Mouse (Mus musculus) neural tube, embryonic 12.5 days (tissue): ENCODE measurements around the gene Mapkapk2. TPM values are rescaled to one million over a fixed set of nuclear protein-coding genes. Genes with fewer than 3 reads are reported as not detected.

Experiments
- ATAC-seq: fragments of 200-750 bp; cut with Nextera tagmentation; 2 replicates; pipeline ENCODE4 v1.8.0; 2017; ENCODE audit warnings: low read depth, mild to moderate bottlenecking, moderate TSS enrichment, moderate library complexity; ENCODE audit not compliant: low FRiP score
- H3K27ac ChIP-seq: fragments of 300-500 bp; sonication (generic); 2 replicates; pipeline ENCODE4 v1.5.1; 2016
- H3K27me3 ChIP-seq: fragments of 300-500 bp; sonication (generic); replicated peaks from 2 replicates; pipeline ENCODE4 v1.6.1; 2016; ENCODE audit warnings: mild to moderate bottlenecking
- H3K36me3 ChIP-seq: fragments of 300-500 bp; sonication (generic); 2 replicates; pipeline ENCODE4 v1.6.1; 2016; ENCODE audit warnings: mild to moderate bottlenecking
- H3K4me1 ChIP-seq: fragments of 300-500 bp; sonication (generic); 2 replicates; pipeline ENCODE4 v1.6.1; 2016
- H3K4me2 ChIP-seq: fragments of 300-500 bp; sonication (generic); replicated peaks from 2 replicates; pipeline ENCODE4 v1.6.1; 2016; ENCODE audit warnings: mild to moderate bottlenecking
- H3K4me3 ChIP-seq: fragments of 300-500 bp; sonication (generic); 2 replicates; pipeline ENCODE4 v1.5.1; 2016
- H3K9ac ChIP-seq: fragments of 300-500 bp; sonication (generic); 2 replicates; pipeline ENCODE4 v1.6.1; 2016; ENCODE audit warnings: mild to moderate bottlenecking
- H3K9me3 ChIP-seq: fragments of 300-500 bp; sonication (generic); 2 replicates; pipeline ENCODE4 v1.6.1; 2016; ENCODE audit warnings: mild to moderate bottlenecking
- WGBS: fragments of 180-500 bp; shearing (Covaris S2); methylation state at CpG from one replicate; pipeline ENCODE4 v1.1.7; 2016; 5-methylcytosine and 5-hydroxymethylcytosine counted together
- polyA plus RNA-seq: library from polyadenylated mRNA; unstranded; fragments of >200 nt; fragmentation: Nextera tagmentation; extraction: Ambion mirVana; gene quantifications from 2 replicates; pipeline ENCODE4 v1.2.1, GENCODE M21; 2016

Mapkapk2 gene
- polyA plus RNA-seq, 1 experiment from 2014 or later = 46.8 TPM

- Histone ChIP-seq H3K4me1 (peaks cover 23% of the 10 kb centered on the region), H3K9me3 (0 out of 2 replicates have a peak, but pooled peaks cover 3% of the 10 kb centered on the region), H3K36me3 (peaks cover 2% of the 10 kb centered on the region; the same call in 1 of the 2 replicates), H3K4me2 (no peak overlapping the region), H3K4me3 (no peak overlapping the region), H3K27me3 (no peaks in the 10 kb centered on the region), H3K9ac (no peak overlapping the region), H3K27ac (no peak overlapping the region)
- WGBS = 86% methylated on average over 7 of the region's 7 CpGs
- no peak for ATAC-seq
Measured at GRCm38 (mm10) chr1:131072376-131072990, 25.1 kb downstream of the Mapkapk2 start.

- no peak overlapping the region for H3K27ac ChIP-seq
- 94% methylated on average over 7 of the region's 7 CpGs for WGBS
- no peak overlapping the region for H3K4me2 ChIP-seq
- H3K36me3 ChIP-seq = peaks cover 2% of the 10 kb centered on the region; the same call in 1 of the 2 replicates
- no peaks in the 10 kb centered on the region for H3K27me3 ChIP-seq
- peaks cover 11% of the 10 kb centered on the region for H3K4me1 ChIP-seq
- ATAC-seq = no peak
- H3K4me3 ChIP-seq = no peak overlapping the region
- H3K9me3 ChIP-seq = no peaks in the 10 kb centered on the region
- H3K9ac ChIP-seq = no peak overlapping the region
Measured at GRCm38 (mm10) chr1:131069010-131069409, 28.6 kb downstream of the Mapkapk2 start.

GRCm38 (mm10) chr1:131068011-131068727 lies 29.5 kb downstream of the Mapkapk2 start:
- Histone ChIP-seq H3K9ac (no peak overlapping the region), H3K27me3 (no peaks in the 10 kb centered on the region), H3K36me3 (peaks cover 2% of the 10 kb centered on the region; the same call in 1 of the 2 replicates), H3K4me3 (no peak overlapping the region), H3K27ac (no peak overlapping the region), H3K4me2 (no peak overlapping the region), H3K4me1 (peaks cover 13% of the 10 kb centered on the region), H3K9me3 (no peaks in the 10 kb centered on the region)
- no peak for ATAC-seq
- WGBS = 90% methylated on average over 10 of the region's 10 CpGs

- peak; percentile 22; the same call in 1 of the 2 replicates for ATAC-seq
Measured at GRCm38 (mm10) chr1:131064202-131064601, 33.4 kb downstream of the Mapkapk2 start.

GRCm38 (mm10) chr1:131062821-131063220 lies 34.8 kb downstream of the Mapkapk2 start:
- H3K9ac ChIP-seq = no peak overlapping the region
- H3K9me3 ChIP-seq = no peaks in the 10 kb centered on the region
- WGBS = 81% methylated on average over 6 of the region's 6 CpGs
- no peak for ATAC-seq
- peaks cover 3% of the 10 kb centered on the region; the same call in 1 of the 2 replicates for H3K36me3 ChIP-seq
- peaks cover 45% of the 10 kb centered on the region for H3K4me1 ChIP-seq
- H3K27me3 ChIP-seq = no peaks in the 10 kb centered on the region
- H3K4me3 ChIP-seq = no peak overlapping the region
- H3K4me2 ChIP-seq = no peak overlapping the region
- H3K27ac ChIP-seq = no peak overlapping the region

More at GRCm38 (mm10) chr1:131064202-131064601, 33.4 kb downstream of the Mapkapk2 start:
- Histone ChIP-seq H3K36me3 (peaks cover 2% of the 10 kb centered on the region; the same call in 1 of the 2 replicates), H3K27me3 (no peaks in the 10 kb centered on the region), H3K9ac (no peak overlapping the region), H3K4me3 (no peak overlapping the region), H3K4me1 (peaks cover 35% of the 10 kb centered on the region), H3K4me2 (0 out of 2 replicates have a peak overlapping the region, but pooled peaks have one; percentile 7), H3K27ac (no peak overlapping the region), H3K9me3 (no peaks in the 10 kb centered on the region)
- WGBS = 61% methylated on average over 6 of the region's 6 CpGs

GRCm38 (mm10) chr1:131061740-131062254 lies 35.8 kb downstream of the Mapkapk2 start:
- Histone ChIP-seq H3K36me3 (peaks cover 13% of the 10 kb centered on the region), H3K4me2 (no peak overlapping the region), H3K4me1 (peaks cover 45% of the 10 kb centered on the region), H3K9ac (no peak overlapping the region), H3K27me3 (no peaks in the 10 kb centered on the region), H3K9me3 (no peaks in the 10 kb centered on the region), H3K4me3 (no peak overlapping the region), H3K27ac (no peak overlapping the region)
- WGBS = 84% methylated on average over 7 of the region's 7 CpGs
- no peak for ATAC-seq

GRCm38 (mm10) chr1:131060290-131061253 lies 37.1 kb downstream of the Mapkapk2 start:
- Histone ChIP-seq H3K4me2 (no peak overlapping the region), H3K27me3 (no peaks in the 10 kb centered on the region), H3K4me3 (no peak overlapping the region), H3K36me3 (peaks cover 25% of the 10 kb centered on the region), H3K4me1 (peaks cover 45% of the 10 kb centered on the region), H3K27ac (no peak overlapping the region), H3K9ac (no peak overlapping the region), H3K9me3 (no peaks in the 10 kb centered on the region)
- peak; percentile 35; the same call in 1 of the 2 replicates for ATAC-seq
- WGBS = 76% methylated on average over 13 of the region's 13 CpGs

- Histone ChIP-seq H3K9me3 (no peaks in the 10 kb centered on the region), H3K4me3 (no peak overlapping the region), H3K9ac (no peak overlapping the region), H3K27ac (no peak overlapping the region), H3K4me1 (peaks cover 45% of the 10 kb centered on the region), H3K27me3 (no peaks in the 10 kb centered on the region), H3K4me2 (no peak overlapping the region), H3K36me3 (peaks cover 33% of the 10 kb centered on the region)
- WGBS = 83% methylated on average over 5 of the region's 5 CpGs
- no peak for ATAC-seq
Measured at GRCm38 (mm10) chr1:131059841-131060240, 37.8 kb downstream of the Mapkapk2 start.

- Histone ChIP-seq H3K9me3 (no peaks in the 10 kb centered on the region), H3K36me3 (peaks cover 37% of the 10 kb centered on the region), H3K27ac (no peak overlapping the region), H3K4me3 (no peak overlapping the region), H3K4me2 (no peak overlapping the region), H3K9ac (no peak overlapping the region), H3K4me1 (peaks cover 43% of the 10 kb centered on the region), H3K27me3 (no peaks in the 10 kb centered on the region)
- 63% methylated on average over 1 of the region's 1 CpGs for WGBS
- no peak for ATAC-seq
Measured at GRCm38 (mm10) chr1:131059411-131059810, 38.2 kb downstream of the Mapkapk2 start.

GRCm38 (mm10) chr1:131058431-131058830 lies 39.2 kb downstream of the Mapkapk2 start:
- no peak for ATAC-seq
- Histone ChIP-seq H3K4me1 (peaks cover 39% of the 10 kb centered on the region), H3K27me3 (no peaks in the 10 kb centered on the region), H3K4me3 (no peak overlapping the region), H3K27ac (no peak overlapping the region), H3K36me3 (peaks cover 44% of the 10 kb centered on the region), H3K9ac (no peak overlapping the region), H3K9me3 (no peaks in the 10 kb centered on the region), H3K4me2 (no peak overlapping the region)
- 85% methylated on average over 7 of the region's 7 CpGs for WGBS

- no peaks in the 10 kb centered on the region for H3K9me3 ChIP-seq
- H3K27me3 ChIP-seq = no peaks in the 10 kb centered on the region
- no peak overlapping the region for H3K27ac ChIP-seq
- peaks cover 44% of the 10 kb centered on the region for H3K36me3 ChIP-seq
- no peak overlapping the region for H3K4me2 ChIP-seq
- peaks cover 26% of the 10 kb centered on the region for H3K4me1 ChIP-seq
- ATAC-seq = no peak
- no peak overlapping the region for H3K4me3 ChIP-seq
- H3K9ac ChIP-seq = no peak overlapping the region
- 91% methylated on average over 4 of the region's 4 CpGs for WGBS
Measured at GRCm38 (mm10) chr1:131054251-131054650, 43.4 kb downstream of the Mapkapk2 start.
